Mouse (Mus musculus) liver, postnatal 0 days (tissue): Measurements from ENCODE around the gene Efna2. TPM values are rescaled to one million over a fixed set of nuclear protein-coding genes. Genes with fewer than 3 reads are reported as not detected.

Experiments used
- ATAC-seq: fragments of 200-750 bp; cut with Nextera tagmentation; 2 replicates; pipeline ENCODE4 v1.8.0; 2017; ENCODE audit warnings: mild to moderate bottlenecking, moderate library complexity
- DNase-seq: peaks from one replicate; pipeline ENCODE4 v3.0.0-alpha.2; 2016
- H3K27ac ChIP-seq: fragments of 300-500 bp; sonication (generic); 2 replicates; pipeline ENCODE4 v1.5.1; 2014; ENCODE audit warnings: antibody characterized with exemption, moderate library complexity, mild to moderate bottlenecking, low read depth
- H3K27me3 ChIP-seq: fragments of 300-500 bp; sonication (generic); 2 replicates; pipeline ENCODE4 v1.6.1; 2014; ENCODE audit warnings: low read length, control low read depth, mixed read lengths; ENCODE audit not compliant: insufficient read depth
- H3K36me3 ChIP-seq: fragments of 300-500 bp; sonication (generic); replicated peaks from 2 replicates; pipeline ENCODE4 v1.6.1; 2014; ENCODE audit warnings: mild to moderate bottlenecking, control low read depth, low read length, moderate library complexity, mixed read lengths; ENCODE audit not compliant: insufficient read depth
- H3K4me1 ChIP-seq: fragments of 300-500 bp; sonication (generic); 2 replicates; pipeline ENCODE4 v1.6.1; 2014; ENCODE audit warnings: antibody characterized with exemption, mild to moderate bottlenecking, control low read depth; ENCODE audit not compliant: insufficient read depth
- H3K4me2 ChIP-seq: fragments of 300-500 bp; sonication (generic); 2 replicates; pipeline ENCODE4 v1.6.1; 2014; ENCODE audit warnings: low read depth, mild to moderate bottlenecking, low read length, moderate library complexity, mixed read lengths
- H3K4me3 ChIP-seq: fragments of 300-500 bp; sonication (generic); 2 replicates; pipeline ENCODE4 v1.5.1; 2014; ENCODE audit warnings: low read depth, low read length
- H3K9ac ChIP-seq: fragments of 300-500 bp; sonication (generic); replicated peaks from 2 replicates; pipeline ENCODE4 v1.6.1; 2014; ENCODE audit warnings: mild to moderate bottlenecking, moderate library complexity
- H3K9me3 ChIP-seq: fragments of 300-500 bp; sonication (generic); 2 replicates; pipeline ENCODE4 v1.6.1; 2016; ENCODE audit warnings: mild to moderate bottlenecking, control low read depth, low read length, mixed read lengths
- CTCF ChIP-seq: sonication (generic); IDR thresholded peaks from 2 replicates; pipeline ENCODE4 v1.5.1; 2016; ENCODE audit warnings: antibody characterized with exemption, low read depth
- EP300 ChIP-seq: IDR thresholded peaks from 2 replicates; pipeline ENCODE4 v1.6.1; 2016; ENCODE audit warnings: antibody characterized with exemption, low read depth, mild to moderate bottlenecking
- WGBS: fragments of 180-500 bp; shearing (Covaris S2); extraction: QIAGEN DNeasy Blood & Tissue Kit; methylation state at CpG from one replicate; pipeline ENCODE4 v1.1.7; 2014; ENCODE audit not compliant: insufficient replicate concordance; 5-methylcytosine and 5-hydroxymethylcytosine counted together
- polyA plus RNA-seq: library from polyadenylated mRNA; unstranded; fragments of >200 nt; fragmentation: Nextera tagmentation; extraction: Ambion mirVana; gene quantifications from 2 replicates; pipeline ENCODE4 v1.2.1, GENCODE M21; 2015

The Efna2 gene
- polyA plus RNA-seq, 1 experiment from 2014 or later, result 0.18 TPM

GRCm38 (mm10) chr10:80133226-80133849 is 45.9 kb upstream of the Efna2 start:
- 61% methylated on average over 8 of the region's 8 CpGs for WGBS
- TF ChIP-seq EP300 (no peak), CTCF (peak; percentile 39)
- peaks cover 27% of the 10 kb centered on the region for H3K36me3 ChIP-seq
- no peak overlapping the region for H3K4me2 ChIP-seq
- H3K9me3 ChIP-seq, result no peaks in the 10 kb centered on the region
- peaks cover 36% of the 10 kb centered on the region for H3K4me1 ChIP-seq
- H3K27ac ChIP-seq, result no peak overlapping the region
- no peak for DNase-seq
- peaks cover 23% of the 10 kb centered on the region for H3K27me3 ChIP-seq
- no peak overlapping the region for H3K4me3 ChIP-seq
- ATAC-seq, result no peak
- no peak overlapping the region for H3K9ac ChIP-seq

GRCm38 (mm10) chr10:80134421-80134820 is 44.9 kb upstream of the Efna2 start:
- H3K4me3 ChIP-seq, result no peak overlapping the region
- no peak overlapping the region for H3K27ac ChIP-seq
- H3K4me2 ChIP-seq, result no peak overlapping the region
- no peak for DNase-seq
- H3K9ac ChIP-seq, result no peak overlapping the region
- 92% methylated on average over 9 of the region's 9 CpGs for WGBS
- peaks cover 16% of the 10 kb centered on the region for H3K36me3 ChIP-seq
- peaks cover 34% of the 10 kb centered on the region for H3K27me3 ChIP-seq
- no peaks in the 10 kb centered on the region for H3K9me3 ChIP-seq
- peaks cover 47% of the 10 kb centered on the region for H3K4me1 ChIP-seq
- ATAC-seq, result no peak
- TF ChIP-seq EP300, result no peak
- no peak for TF ChIP-seq CTCF

GRCm38 (mm10) chr10:80135161-80135560 is 44.1 kb upstream of the Efna2 start:
- Histone ChIP-seq H3K9me3 (no peaks in the 10 kb centered on the region), H3K4me2 (no peak overlapping the region), H3K4me3 (no peak overlapping the region), H3K36me3 (peaks cover 9% of the 10 kb centered on the region), H3K27ac (no peak overlapping the region), H3K27me3 (peaks cover 37% of the 10 kb centered on the region), H3K9ac (no peak overlapping the region), H3K4me1 (peaks cover 47% of the 10 kb centered on the region)
- ATAC-seq (no peak), DNase-seq (no peak)
- 85% methylated on average over 10 of the region's 10 CpGs for WGBS
- TF ChIP-seq EP300, result no peak

- H3K4me1 ChIP-seq, result peaks cover 47% of the 10 kb centered on the region
Observed at GRCm38 (mm10) chr10:80135641-80136040, 43.6 kb upstream of the Efna2 start.

GRCm38 (mm10) chr10:80136179-80136951 is 42.9 kb upstream of the Efna2 start:
- no peak overlapping the region for H3K9ac ChIP-seq
- H3K36me3 ChIP-seq, result no peaks in the 10 kb centered on the region
- WGBS, result 28% methylated on average over 39 of the region's 49 CpGs
- H3K4me1 ChIP-seq, result peaks cover 47% of the 10 kb centered on the region
- no peak overlapping the region for H3K4me3 ChIP-seq
- DNase-seq (no peak), ATAC-seq (no peak)
- no peak for TF ChIP-seq CTCF
- TF ChIP-seq EP300, result no peak
- H3K27ac ChIP-seq, result no peak overlapping the region
- peaks cover 37% of the 10 kb centered on the region for H3K27me3 ChIP-seq
- no peaks in the 10 kb centered on the region for H3K9me3 ChIP-seq
- peak overlapping the region; percentile 96 for H3K4me2 ChIP-seq

More at GRCm38 (mm10) chr10:80135641-80136040, 43.6 kb upstream of the Efna2 start:
- H3K4me2 ChIP-seq, result no peak overlapping the region
- H3K27ac ChIP-seq, result no peak overlapping the region
- H3K4me3 ChIP-seq, result no peak overlapping the region
- H3K9ac ChIP-seq, result no peak overlapping the region
- no peak for ATAC-seq
- H3K9me3 ChIP-seq, result no peaks in the 10 kb centered on the region
- peaks cover 4% of the 10 kb centered on the region for H3K36me3 ChIP-seq
- no peak for DNase-seq
- peaks cover 37% of the 10 kb centered on the region for H3K27me3 ChIP-seq
- WGBS, result 88% methylated on average over 1 of the region's 1 CpGs
- TF ChIP-seq CTCF (no peak), EP300 (no peak)

GRCm38 (mm10) chr10:80136952-80137625 is 42.2 kb upstream of the Efna2 start:
- no peak for TF ChIP-seq EP300
- TF ChIP-seq CTCF, result no peak
- DNase-seq (no peak), ATAC-seq (no peak)
- Histone ChIP-seq H3K4me2 (peak overlapping the region; percentile 96), H3K36me3 (no peaks in the 10 kb centered on the region), H3K9me3 (no peaks in the 10 kb centered on the region), H3K27ac (no peak overlapping the region), H3K27me3 (peaks cover 37% of the 10 kb centered on the region), H3K9ac (no peak overlapping the region), H3K4me1 (peaks cover 46% of the 10 kb centered on the region), H3K4me3 (peak overlapping the region; percentile 15)
- 9% methylated on average over 28 of the region's 29 CpGs for WGBS
